ENCODE assay signal across 13 mouse cellular contexts in genomic region chr8:61258828-61259227, GRCm38 (mm10). TPM values are rescaled to one million over a fixed set of nuclear protein-coding genes. Genes with fewer than 3 reads are reported as not detected.
DNase-seq lines count a peak whose midpoint lies in the region; ATAC-seq and TF ChIP-seq lines count a peak whose summit lies in the region.
"Had no signal": no experiment of that assay in that cellular context is flagged by ENCODE, and none has a peak within 500 bp of the region (broad histone marks: within the 10 kb centered on the region; RNA-seq: fewer than 3 reads in every experiment).

No protein-coding gene starts in this region.

- H3K9ac ChIP-seq in lung, postnatal 0 days (replicated peaks; ENCODE audit: low read depth): no peak overlapping the region
- H3K9ac ChIP-seq: embryonic facial prominence, embryonic 12.5 days; limb, embryonic 13.5 days; midbrain, embryonic 13.5 days; stomach, embryonic 15.5 days had no signal

- TF ChIP-seq EP300 in lung, postnatal 0 days (IDR thresholded peaks at IDR 0.05): no peak

- no peak for TF ChIP-seq POLR2A in lung, adult 2 months (IDR thresholded peaks at IDR 0.05; ENCODE audit: borderline replicate concordance, extremely low read depth, low read depth, low read length)
- no peak for TF ChIP-seq POLR2A in kidney, adult 2 months (IDR thresholded peaks at IDR 0.05; ENCODE audit: low read depth, low read length)

- no peaks in the 10 kb centered on the region; the same call in 1 of the 2 replicates for H3K4me1 ChIP-seq in lung, postnatal 0 days (ENCODE audit: insufficient read depth, low read depth, low read length)
- H3K4me1 ChIP-seq in lung, adult 2 months (ENCODE audit: control insufficient read depth, insufficient read depth, low read length): peaks cover 18% of the 10 kb centered on the region
- peaks cover 9% of the 10 kb centered on the region; the same call in 1 of the 2 replicates for H3K4me1 ChIP-seq in kidney, adult 2 months (ENCODE audit: control insufficient read depth, insufficient read depth, low read length)
- H3K4me1 ChIP-seq: stomach, embryonic 15.5 days had no signal

- no peaks in the 10 kb centered on the region for H3K36me3 ChIP-seq in lung, postnatal 0 days (ENCODE audit: insufficient read depth, low read length)
- H3K36me3 ChIP-seq in kidney, adult 2 months (ENCODE audit: control insufficient read depth, insufficient read depth, low read length): no peaks in the 10 kb centered on the region
- H3K36me3 ChIP-seq: embryonic facial prominence, embryonic 12.5 days; limb, embryonic 13.5 days; stomach, embryonic 15.5 days had no signal

- H3K4me2 ChIP-seq in lung, postnatal 0 days (replicated peaks; ENCODE audit: low read depth, low read length): no peak overlapping the region
- H3K4me2 ChIP-seq: embryonic facial prominence, embryonic 12.5 days; limb, embryonic 13.5 days; midbrain, embryonic 13.5 days; stomach, embryonic 15.5 days had no signal

- peak; percentile 28 to 42 for DNase-seq in cerebellum, postnatal 10 days
- DNase-seq in cerebellum, adult 9-11 months: no peak
- DNase-seq in lung, postnatal 0 days (ENCODE audit: low spot score): no peak
- DNase-seq in lung, adult 2 months: no peak
- DNase-seq in layer of hippocampus, postnatal 14 days (ENCODE audit: low spot score in 2 of 2): peak; percentile 58 to 84
- DNase-seq in right cerebral cortex, postnatal 25 days: peak; percentile 61
- DNase-seq in T-cell, adult 2 months (ENCODE audit: low spot score): no peak
- no peak for DNase-seq in kidney, adult 2 months
- DNase-seq: gastrocnemius, postnatal 10 days had no signal

- 71% methylated on average over 9 of the region's 9 CpGs for WGBS in lung, postnatal 0 days
- 45% methylated on average over 9 of the region's 9 CpGs for WGBS in lung, adult 2 months
- WGBS in kidney, adult 2 months: 61% methylated on average over 9 of the region's 9 CpGs

- peak; percentile 41; the same call in 1 of the 2 replicates for ATAC-seq in lung, postnatal 0 days
- ATAC-seq: midbrain, embryonic 13.5 days had no signal

- no peaks in the 10 kb centered on the region for H3K27me3 ChIP-seq in lung, postnatal 0 days (replicated peaks; ENCODE audit: insufficient read depth, low read length)
- no peaks in the 10 kb centered on the region for H3K27me3 ChIP-seq in kidney, adult 2 months (replicated peaks; ENCODE audit: control insufficient read depth, insufficient read depth, low read length)
- H3K27me3 ChIP-seq: embryonic facial prominence, embryonic 12.5 days; limb, embryonic 13.5 days; midbrain, embryonic 13.5 days; stomach, embryonic 15.5 days had no signal

- no peaks in the 10 kb centered on the region for H3K9me3 ChIP-seq in lung, postnatal 0 days (ENCODE audit: low read length)
- H3K9me3 ChIP-seq: embryonic facial prominence, embryonic 12.5 days; limb, embryonic 13.5 days; midbrain, embryonic 13.5 days; stomach, embryonic 15.5 days had no signal

- no peak overlapping the region for H3K4me3 ChIP-seq in lung, postnatal 0 days (ENCODE audit: low read depth, low read length)
- no peak overlapping the region for H3K4me3 ChIP-seq in lung, adult 2 months (replicated peaks; ENCODE audit: extremely low read depth, low read depth, low read length)
- no peak overlapping the region for H3K4me3 ChIP-seq in kidney, adult 2 months (ENCODE audit: insufficient read depth, low read depth, low read length)
- H3K4me3 ChIP-seq: embryonic facial prominence, embryonic 12.5 days; limb, embryonic 13.5 days; midbrain, embryonic 13.5 days; stomach, embryonic 15.5 days had no signal

- no peak for TF ChIP-seq CTCF in lung, postnatal 0 days (IDR thresholded peaks at IDR 0.05)
- no peak for TF ChIP-seq CTCF in lung, adult 2 months (IDR thresholded peaks at IDR 0.05; ENCODE audit: insufficient read depth, low read length)
- TF ChIP-seq CTCF in kidney, adult 2 months (conservative IDR thresholded peaks at IDR 0.05; ENCODE audit: insufficient read depth, insufficient read length, low read depth, low read length): no peak

- H3K27ac ChIP-seq in lung, postnatal 0 days (ENCODE audit: low read length): no peak overlapping the region
- no peak overlapping the region for H3K27ac ChIP-seq in kidney, adult 2 months (ENCODE audit: insufficient read depth, low read depth, low read length)
- H3K27ac ChIP-seq: embryonic facial prominence, embryonic 12.5 days; limb, embryonic 13.5 days; midbrain, embryonic 13.5 days; stomach, embryonic 15.5 days had no signal

RNA-seq across cellular contexts. Expression of gene Sh3rf1, which starts 35.2 kb away (rescaled TPM):
- polyA plus RNA-seq in lung, postnatal 0 days (2015; fragmentation: Nextera tagmentation; extraction: Ambion mirVana): 11.2 and 11.5 TPM in 2 replicates
- polyA plus RNA-seq in lung, adult 2 months (2012; rRNA removed): 19.7 and 20.1 TPM in 2 replicates
- 10 to 100 TPM; 74.7 to 78.0 TPM for total RNA-seq in layer of hippocampus, postnatal 14 days (2021)
- polyA plus RNA-seq in kidney, adult 2 months (2012; rRNA removed): 14.4 and 15.3 TPM in 2 replicates

Comparison
In these comparisons a context has a peak if more than half of its experiments do, and no peak if none do; other contexts are left out.
1. DNase-seq: peak in cerebellum, postnatal 10 days (2 of 2), layer of hippocampus, postnatal 14 days (2 of 2) and right cerebral cortex, postnatal 25 days (single experiment); none in cerebellum, adult 9-11 months (single experiment), lung, postnatal 0 days (single experiment), lung, adult 2 months (single experiment), T-cell, adult 2 months (single experiment) and kidney, adult 2 months (single experiment).